Mouse (Mus musculus): ENCODE measurements at regions not wholly inside any gene's neighbourhood (a gene's known extent, or its start where the extent isn't known, plus 50 kb on each side); places are given as distances from the start of the nearest gene placed in this dataset.

DNA sequence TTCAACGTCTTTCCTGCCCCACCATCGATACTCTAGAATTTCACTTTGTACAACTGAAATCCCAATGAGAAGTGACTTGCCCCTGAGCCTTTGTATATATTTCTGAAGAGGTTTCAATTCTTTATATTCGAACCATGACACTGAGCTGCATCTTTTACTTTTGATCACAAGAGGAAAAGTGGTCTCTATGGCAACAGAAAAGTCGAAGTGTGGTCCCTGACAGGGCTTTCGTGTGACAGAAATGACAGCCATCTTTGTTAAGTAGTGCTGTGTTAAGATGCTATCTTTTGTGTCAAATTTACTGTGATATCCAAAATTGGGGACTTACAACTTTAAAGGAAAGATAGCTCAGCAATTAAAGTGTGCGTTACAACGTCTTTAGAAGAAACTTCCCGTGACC is 412.1 kb upstream of the Itga1 start:
- TF ChIP-seq CTCF (IDR thresholded peaks at IDR 0.05; ENCODE audit: extremely low read depth, insufficient read length, insufficient replicate concordance, low read depth, low read length) (no peak), POLR2A (IDR thresholded peaks at IDR 0.05; ENCODE audit: low read depth, low read length) (no peak)
